Mouse (Mus musculus) embryo, embryonic 9.5 days (tissue): ENCODE results near the gene Zkscan17.
A peak's percentile ranks its signal among the peaks of the same experiment; 100 is the strongest.
"Not testable (repeated sequence)": the region's sequence is repeated elsewhere in the genome, so short reads cannot be mapped to it uniquely, and the experiment has no call there.

Experiments
- DNase-seq: peaks from one replicate; pipeline ENCODE4 v3.0.0-alpha.2; 2017; ENCODE audit errors: extremely low spot score

Gene Zkscan17

DNA sequence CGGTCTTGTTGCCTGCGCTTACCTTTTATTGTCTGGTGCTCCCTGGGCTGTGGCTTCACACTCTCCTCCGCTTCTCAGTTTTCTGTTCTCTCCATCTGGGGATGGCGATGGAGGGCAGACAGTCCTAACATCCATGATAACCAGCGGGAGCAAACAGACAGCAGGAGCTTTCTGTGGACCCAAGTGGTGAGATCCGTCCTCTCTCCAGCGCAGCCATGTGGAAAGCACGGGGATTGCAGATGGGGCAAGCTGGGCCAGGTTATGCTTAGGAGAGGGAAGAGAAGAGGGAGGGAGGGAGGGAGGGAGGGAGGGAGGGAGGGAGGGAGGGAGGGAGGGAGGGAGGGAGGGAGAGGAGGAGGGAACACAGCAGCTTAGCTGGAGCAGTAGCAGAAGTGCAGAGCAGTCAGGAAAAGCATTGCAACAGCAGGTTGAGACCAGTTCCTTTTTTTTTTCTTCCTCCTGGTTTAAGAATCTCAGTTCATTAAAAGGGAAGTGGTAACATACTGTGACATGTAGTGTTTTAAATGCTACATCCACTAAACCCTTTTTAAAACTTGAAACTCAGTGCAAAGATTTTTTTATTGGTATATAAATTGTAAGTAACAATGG is at the start of gene Zkscan17:
Zkscan17 (minus strand) TSS at position 280 of the 609 bp plus-strand sequence.
- DNase-seq, result no peak

DNA sequence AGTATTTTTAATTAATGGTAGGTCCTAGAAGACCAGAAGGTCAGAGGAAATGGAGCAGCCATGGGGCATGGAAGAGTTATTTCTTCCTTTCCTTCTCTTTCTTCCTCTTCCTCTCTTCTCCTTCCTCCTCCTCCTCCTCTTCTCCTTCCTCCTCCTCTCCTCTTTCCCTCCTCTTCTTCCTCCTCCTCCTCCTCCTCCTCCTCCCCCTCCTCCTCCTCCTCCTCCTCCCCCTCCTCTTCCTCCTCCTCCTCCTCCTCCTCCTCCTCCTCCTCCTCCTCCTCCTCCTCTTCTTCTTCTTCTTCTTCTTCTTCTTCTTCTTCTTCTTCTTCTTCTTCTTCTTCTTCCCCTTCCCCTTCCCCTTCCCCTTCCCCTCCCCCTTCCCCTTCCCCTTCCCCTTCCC is 49.6 kb upstream of the Zkscan17 start, which contains the start of gene Olfr222:
Olfr222 (minus strand) TSS at position 101 of the 400 bp plus-strand sequence.
- DNase-seq, result not testable (repeated sequence)

DNA sequence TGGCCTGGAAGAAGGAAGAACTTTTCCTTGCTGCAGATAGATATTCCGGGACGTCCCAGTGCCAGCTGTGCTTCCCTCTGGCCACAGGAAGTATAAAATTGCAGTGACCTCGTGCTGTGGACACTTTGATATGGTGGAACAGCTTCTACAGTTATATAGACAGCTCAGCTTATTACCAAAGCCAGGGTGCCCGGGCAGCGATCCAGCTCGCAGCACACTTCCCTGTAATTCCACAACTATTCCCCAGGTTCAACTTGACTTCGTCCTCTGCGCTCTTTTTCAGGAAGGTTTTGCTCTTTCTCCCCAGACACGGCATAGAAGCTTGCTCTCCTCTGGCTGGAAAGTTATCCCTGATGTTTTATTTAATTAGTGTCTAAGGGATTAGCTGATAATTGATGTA is 49.2 kb upstream of the Zkscan17 start:
- DNase-seq, result no peak

DNA sequence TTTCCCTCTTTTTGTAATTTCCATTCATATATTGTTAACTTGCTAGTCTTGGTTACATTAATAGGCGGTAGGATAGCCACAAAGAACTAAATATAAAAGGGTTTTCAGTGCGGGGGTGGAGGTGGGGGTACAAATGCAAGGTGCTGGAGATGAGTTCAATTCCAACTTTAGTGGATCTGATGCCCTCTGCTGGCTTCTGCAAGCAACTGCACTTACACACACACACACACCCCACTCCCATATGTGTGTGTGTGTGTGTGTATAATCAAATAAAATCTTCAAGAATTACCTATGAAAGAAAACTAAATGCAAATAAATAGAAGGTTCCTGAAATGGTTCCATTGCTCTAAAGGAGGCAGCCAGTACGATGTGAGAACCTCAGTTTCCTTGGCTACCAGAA is 42.8 kb upstream of the Zkscan17 start:
- no peak for DNase-seq

DNA sequence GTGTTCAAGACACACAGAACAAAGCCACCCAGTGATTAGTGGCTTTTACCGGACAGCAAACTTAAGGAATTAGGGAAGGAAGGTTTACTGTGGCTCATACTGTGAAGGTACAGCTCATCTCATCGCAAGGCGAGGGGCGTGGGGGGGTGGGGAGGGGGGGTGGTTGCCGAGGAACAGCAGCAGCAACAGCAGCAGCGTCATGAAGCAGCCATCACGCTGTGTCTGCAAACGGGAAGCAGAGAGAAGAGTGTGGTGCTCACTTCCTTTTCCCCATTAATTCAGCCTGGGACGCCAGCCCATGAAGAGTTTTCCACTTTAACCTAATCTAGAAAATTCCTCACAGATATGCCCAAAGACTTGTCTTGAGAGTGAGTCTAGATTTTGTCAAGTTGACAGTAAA is 36.3 kb upstream of the Zkscan17 start:
- DNase-seq, result no peak

DNA sequence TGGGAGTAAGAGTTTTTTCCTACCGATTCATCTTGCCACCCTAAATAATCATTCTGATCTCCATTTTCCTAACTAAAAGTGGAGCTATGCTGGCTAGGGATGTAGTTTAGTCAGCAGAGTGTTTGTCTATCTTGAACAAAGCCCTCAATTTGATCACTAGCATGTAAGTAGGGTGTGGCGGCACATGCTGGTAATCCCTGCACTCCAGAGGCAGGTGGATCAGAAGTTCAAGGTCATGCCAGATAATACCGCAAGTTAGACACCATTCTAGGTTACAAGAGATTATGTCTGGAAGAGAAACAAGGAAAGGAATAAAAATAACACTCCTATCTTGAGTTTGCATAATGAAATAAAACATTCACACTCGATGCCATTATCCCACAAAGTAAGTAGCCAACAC is 35.8 kb upstream of the Zkscan17 start:
- no peak for DNase-seq

DNA sequence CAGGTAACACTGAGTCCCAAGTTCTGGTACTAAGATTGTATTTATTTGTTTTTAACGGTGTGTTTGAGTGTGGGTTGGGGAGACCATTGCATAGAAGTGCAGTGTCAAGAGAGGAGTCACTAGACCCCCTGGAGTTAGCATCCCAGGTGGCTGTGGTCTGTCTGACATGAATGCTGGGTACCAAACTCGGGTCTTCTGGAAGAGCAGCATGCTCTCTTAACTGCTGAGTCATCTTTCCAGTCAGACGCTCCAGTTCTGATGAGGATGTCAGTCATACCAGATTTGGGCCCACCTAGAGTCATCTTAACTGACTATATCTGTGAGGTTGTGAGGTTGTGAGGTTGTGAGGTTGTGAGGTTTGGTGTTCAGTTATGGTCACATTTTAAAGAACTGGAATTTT is 34.4 kb upstream of the Zkscan17 start:
- no peak for DNase-seq

DNA sequence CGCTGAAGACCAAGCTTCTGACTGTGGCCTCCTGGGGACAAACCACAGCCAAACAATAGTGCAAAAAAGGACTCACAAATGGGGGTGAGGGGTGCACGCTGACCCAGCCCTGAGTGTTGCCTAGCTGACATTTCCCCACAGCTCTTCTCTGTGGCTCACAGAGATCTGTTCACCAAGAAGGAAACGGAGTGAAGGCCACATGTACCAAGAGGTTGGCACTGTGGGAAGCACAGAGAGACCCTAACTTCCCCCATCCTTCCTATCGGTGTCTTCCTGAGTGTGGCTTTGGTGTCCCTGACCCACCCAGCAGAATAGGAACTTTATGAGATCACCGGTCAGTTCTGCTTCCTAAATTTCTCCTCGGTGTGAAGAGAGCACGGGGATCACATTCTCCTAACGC is 28.0 kb upstream of the Zkscan17 start:
- DNase-seq, result no peak

DNA sequence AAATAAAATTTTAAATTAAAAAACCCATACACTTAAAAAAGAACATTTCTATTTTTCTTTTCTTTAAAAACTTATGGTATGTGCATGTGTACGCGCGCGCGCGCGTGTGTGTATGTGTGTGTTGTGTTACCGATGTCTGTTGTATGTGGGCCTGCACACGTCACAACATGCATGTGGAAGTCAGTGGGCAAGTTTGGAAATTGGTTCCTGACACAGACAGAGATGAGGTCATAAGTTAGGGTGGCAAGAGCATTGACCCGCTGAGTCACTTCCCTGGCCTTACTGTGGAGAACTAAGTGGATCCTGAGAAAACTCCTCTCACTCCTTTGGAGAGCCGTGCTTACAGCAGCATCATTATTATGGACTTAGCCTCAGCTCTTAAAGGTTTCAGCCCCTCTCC is 27.6 kb upstream of the Zkscan17 start:
- no peak for DNase-seq

DNA sequence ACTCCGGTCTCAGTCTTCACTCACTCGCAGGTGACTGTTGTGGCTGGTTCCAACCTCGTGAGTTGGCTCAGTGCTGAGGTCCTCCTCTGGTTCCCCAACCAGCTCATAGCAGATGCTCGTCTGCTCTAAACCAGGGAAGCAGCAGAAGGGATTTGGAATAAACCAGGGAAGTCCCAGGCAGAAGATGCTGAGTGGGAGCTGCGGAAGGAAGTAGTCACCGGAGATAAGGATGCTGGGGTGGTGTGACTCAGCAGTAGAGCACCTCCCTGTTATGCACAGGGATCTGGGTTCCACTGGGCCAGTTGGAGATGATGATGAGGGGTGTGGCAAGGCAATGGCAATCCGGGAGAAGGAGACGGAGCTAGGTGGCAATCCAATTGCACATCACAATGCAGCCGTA is 17.5 kb upstream of the Zkscan17 start:
- no peak for DNase-seq

DNA sequence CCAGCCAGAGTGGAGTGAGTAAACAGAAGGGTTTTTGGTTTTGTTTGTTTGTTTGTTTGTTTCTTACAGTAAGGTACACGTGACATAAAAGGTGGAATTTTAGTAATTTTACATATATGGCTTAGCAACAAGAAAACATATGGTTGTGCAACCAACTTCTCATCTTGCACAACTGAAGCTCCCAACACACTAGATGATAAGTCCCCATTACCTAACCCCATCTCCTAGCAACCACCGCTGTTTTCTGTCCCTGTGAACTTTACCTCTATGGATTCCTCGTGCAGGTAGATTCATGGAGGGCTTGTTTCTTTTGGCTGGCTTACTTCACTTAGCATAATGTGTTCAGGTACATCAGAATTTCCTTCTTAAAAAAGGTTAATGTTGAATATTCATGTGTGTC is 16.8 kb upstream of the Zkscan17 start:
- DNase-seq, result no peak

DNA sequence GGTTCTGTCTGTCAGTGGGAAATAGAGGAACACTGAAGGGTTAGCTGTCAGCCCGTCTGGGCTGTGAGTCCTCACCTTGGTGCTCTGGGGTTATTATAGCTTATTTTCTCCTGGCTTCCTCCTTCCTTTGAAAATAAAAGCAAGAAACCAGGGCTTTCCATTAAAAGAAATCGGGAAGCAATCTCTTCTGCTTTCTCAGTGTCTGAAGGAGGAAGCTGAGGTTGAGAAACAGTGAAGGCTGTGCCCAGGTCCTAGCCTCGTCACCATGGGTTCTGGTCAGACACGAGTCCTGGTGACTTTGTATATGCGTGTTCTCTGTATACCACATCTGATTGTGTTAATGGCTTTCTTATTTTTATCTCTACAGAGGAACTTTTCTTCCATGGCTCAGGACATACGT is 15.9 kb upstream of the Zkscan17 start:
- DNase-seq, result no peak

DNA sequence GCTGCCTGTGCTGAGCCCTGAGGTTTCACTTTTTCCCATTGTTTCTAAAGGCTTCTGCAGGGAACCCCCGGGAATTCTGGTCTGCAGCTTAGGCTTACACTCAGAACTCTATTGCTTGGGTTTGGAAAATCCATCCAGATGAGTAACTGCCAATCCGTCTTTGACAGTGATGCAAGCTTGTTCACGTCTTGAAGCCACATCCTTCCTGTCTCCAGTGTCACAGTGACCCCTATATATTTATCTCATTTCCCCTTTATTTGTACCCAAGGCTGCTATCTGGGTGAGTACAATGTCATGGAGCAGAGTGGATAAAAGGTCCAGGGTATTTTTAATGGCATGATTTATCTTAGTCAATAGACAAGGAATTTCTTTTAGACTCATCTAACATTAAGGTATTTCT is 14.8 kb upstream of the Zkscan17 start, which contains the start of gene Nlrp3:
Nlrp3 (plus strand) TSS at position 245 of the 400 bp plus-strand sequence.
- DNase-seq, result no peak

DNA sequence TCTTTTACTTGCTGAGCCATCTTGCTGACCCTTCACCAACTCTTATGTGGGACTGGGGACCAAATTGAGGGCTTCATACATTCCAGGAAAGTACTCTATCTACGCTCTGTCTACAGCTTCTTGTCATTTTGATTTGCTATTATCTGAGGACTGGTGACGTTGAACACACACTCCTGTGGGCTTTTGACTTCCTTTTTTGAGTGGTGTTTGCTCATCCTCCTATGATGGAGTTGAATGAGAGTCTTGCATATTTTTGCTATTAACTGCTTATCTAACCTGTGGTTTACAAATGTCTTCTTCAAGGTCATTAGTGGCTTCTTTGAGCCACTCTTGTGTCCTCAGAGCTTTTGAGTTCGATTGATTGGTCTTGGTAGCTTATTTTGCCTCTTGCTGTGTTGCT is 13.6 kb upstream of the Zkscan17 start:
- no peak for DNase-seq

DNA sequence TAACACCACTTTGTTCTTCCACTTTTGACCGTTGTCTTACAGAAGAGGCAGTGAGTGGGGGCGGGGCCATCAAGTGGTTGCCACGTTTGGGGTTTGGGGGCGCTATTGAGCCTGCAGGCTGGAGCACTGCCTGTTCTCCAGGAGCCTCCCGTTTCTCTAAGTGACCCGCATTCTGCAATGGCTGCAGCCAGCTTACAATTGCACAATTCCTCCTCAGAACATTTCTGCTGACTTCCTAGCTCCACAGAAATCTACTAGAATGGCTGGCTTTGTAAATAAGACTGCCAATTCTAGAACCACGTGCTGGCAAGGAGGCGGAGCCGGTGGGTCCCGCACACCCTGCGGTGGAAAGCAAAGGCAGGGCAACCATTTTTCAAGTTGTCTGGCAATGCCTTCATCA is 11.8 kb upstream of the Zkscan17 start:
- no peak for DNase-seq

DNA sequence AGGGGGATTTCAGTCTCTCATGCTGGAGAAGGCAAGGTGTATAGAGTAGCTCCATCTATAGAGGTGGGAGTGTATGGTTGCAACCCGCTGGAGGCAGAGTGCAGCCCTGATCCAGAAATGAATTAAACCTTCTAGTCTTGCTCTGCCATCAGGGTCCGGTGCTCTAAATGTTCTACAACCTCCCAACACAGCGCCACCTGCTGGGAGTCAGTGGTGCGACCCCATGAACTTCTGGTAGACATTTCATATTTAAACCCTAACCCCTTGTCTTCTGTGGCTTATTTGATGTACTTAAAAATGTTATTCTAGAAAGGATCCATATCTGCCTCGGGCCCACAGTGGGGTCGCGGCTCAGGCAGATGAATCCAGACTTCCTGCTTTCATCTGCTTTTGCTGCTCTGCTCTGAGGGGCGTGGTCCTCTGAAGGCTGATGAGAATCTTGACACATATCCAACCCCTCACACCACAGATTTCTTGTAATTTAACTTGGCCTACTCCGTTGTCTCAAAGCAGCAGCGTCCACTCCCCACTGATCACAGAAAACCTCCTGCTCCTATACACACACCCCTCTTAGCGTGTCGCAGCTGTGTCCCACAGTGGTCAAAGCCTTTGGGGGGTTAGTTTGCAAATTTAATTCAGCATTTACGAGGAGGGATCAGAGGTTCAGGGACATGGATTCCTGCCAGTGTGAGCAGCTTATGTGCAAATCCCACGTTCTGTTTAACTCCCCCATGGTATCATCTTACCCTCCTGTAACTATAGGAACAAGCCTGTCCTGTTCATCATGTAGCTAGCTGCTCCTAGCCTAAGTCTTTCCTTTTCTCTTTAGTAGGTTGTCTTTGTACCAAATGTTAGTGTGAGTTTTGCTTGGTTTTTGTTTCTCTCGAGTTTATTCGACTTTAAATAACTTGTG is 10.9 kb upstream of the Zkscan17 start:
- no peak for DNase-seq

DNA sequence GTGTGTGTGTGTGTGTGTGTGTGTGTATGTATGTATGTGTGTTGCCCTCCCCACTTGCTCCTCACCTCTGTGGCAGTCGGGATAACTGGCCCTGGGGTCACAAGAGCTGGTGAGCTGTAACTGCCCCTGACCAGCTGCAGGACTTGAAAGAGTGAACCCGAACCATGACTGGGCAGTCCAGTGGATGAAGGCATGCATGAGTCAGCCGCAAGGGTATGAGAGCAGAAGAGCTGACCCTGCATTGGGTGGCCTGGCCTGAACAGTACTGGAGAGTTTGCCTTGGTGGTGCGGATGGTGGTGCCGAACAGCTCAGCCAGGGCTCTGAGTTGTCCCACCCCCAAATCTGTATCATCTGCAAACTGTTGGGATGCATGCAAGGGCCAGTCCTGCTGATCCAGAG is 5.0 kb upstream of the Zkscan17 start:
- no peak for DNase-seq

DNA sequence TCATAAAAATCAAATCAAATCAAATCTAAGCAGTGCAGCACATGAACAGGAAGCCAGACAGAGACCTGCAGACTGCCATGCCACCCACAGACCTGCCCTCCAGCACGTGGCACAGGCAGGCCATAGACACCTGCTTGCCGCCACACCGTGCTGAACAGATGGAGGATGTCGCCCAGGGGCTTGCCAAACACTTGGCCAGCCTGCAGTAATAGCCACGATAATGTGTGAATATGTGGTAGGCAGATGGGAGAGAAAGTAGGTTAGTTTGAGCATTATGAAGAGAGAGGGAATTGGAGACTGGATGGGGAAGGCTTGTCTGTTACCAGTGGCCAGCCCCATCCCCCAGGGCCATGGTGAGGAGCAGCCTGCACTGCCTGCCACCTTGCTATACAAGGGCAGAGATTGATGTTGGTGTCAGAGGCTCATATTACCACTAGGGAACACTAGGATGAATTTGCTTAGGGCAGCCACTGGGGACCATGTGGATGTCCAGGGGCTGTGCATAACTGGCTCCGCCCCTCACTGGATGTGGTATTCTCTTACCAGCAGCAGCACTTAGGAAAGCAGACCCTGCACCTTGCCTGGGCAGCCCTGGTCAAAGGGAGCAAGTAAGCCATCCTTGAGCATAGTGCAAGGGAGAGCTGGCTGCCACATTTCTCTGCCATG is 4.5 kb upstream of the Zkscan17 start:
- DNase-seq, result peak; percentile 31

DNA sequence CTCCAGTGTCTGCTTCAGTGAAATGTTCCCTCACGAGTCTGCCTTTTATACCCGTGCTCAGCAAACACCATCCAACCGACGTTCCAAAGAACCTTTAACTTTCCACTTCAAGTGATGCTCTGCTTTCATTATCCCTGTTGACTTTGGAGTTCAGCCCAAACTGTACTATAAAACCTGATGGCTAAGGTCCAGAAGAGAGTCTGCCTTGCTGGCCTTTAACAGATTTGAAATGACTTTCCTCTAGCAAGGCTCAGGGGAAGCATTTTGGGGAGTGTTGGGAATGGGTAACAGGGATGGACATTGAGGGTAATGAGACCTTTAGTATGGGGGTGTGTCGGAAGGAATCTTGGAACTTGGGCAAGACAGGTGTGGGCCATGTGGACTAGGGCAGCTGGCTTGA is 3.7 kb upstream of the Zkscan17 start:
- no peak for DNase-seq

DNA sequence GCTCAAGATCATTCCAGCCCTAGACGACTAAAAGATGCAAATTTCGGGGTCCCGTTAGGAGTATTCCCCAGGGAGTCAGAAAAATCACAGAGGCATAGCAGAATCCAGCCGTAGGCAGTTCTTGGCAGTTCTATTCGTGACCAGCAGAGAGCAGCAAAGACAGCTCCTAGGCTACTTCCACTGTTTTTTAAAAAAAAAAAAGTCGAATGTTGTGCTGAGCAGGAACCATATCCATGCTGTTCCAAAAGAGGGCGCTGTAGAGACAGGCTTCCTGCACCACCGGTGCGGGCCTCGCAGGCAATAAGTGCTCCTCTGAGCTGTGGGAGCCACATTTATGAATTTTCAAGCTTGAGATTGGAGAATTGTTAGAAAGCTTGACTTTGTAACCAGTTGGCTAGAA is 1.3 kb downstream of the Zkscan17 start:
- peak; percentile 72 for DNase-seq

DNA sequence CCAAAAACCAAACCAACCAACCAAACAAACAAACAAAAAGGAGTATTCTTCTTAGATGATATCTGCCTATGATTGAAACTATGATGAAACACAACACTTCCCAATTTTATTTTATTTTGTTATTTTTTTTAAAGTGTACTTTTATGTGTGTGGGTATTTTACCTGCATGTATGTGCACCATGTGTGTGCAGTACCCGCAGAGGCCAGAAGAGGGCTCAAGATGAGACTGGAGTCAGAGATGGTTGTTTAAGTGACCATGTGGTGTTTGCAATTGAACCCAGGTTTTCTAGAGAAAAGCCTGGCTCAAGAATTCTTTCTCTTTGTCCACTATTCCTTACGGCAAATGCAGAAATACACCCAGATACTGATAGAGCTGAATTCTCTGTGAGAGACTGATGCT is 2.4 kb downstream of the Zkscan17 start:
- DNase-seq, result no peak

DNA sequence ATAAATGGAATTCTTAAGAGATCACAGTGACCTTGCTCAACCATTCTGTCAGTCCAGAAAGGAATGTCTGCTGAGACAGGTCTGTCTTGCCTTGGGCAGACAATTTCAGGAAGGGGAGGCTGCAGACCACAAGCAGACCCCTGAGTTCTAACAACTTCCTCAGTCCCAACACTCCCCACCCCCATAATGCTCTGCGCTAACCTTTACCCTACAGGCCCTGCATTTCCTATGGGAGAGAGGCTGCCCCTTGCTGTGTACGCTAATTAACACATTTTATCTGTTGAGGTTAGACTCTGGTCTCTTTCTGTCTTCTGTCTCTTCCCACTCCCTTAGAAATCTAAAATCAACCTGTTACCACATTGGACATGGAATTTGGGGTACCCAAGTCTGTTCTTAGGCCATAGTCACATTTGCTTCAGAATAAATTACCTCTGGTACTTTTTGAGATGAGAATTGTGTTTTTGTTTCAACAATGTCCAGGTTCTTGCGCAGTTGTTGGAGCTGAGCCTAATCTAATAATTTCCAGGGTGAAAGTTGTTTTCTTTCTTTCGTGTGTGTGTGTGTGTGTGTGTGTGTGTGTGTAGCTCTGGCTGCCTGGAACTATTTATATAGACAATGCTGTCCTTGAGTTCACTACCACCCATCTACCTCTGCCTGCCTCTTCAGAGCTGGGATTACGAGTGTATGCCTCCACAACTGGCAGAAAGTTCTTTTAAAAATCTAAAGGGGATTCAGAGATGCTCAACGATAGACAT is 6.6 kb downstream of the Zkscan17 start:
- DNase-seq, result no peak
